Mouse (Mus musculus) limb, embryonic 11.5 days (tissue): ENCODE measurements around the gene Ssna1. TPM values are rescaled to one million over a fixed set of nuclear protein-coding genes. Genes with fewer than 3 reads are reported as not detected.

Experiments
- ATAC-seq: fragments of 200-750 bp; cut with Nextera tagmentation; 2 replicates; pipeline ENCODE4 v1.8.0; 2017; ENCODE audit warnings: low read depth; ENCODE audit not compliant: insufficient number of reproducible peaks, low FRiP score, low TSS enrichment
- DNase-seq: peaks from one replicate; pipeline ENCODE4 v3.0.0-alpha.2; 2015; ENCODE audit warnings: low spot score
- H3K27ac ChIP-seq: fragments of 300-500 bp; sonication (generic); replicated peaks from 2 replicates; pipeline ENCODE4 v1.5.1; 2014; ENCODE audit warnings: low read depth, mild to moderate bottlenecking, low read length
- H3K27me3 ChIP-seq: fragments of 300-500 bp; sonication (generic); 2 replicates; pipeline ENCODE4 v1.6.1; 2014; ENCODE audit warnings: mild to moderate bottlenecking, low read length, mixed read lengths; ENCODE audit not compliant: control insufficient read depth, insufficient read depth
- H3K36me3 ChIP-seq: fragments of 300-500 bp; sonication (generic); 2 replicates; pipeline ENCODE4 v1.6.1; 2014; ENCODE audit warnings: mild to moderate bottlenecking, low read length, moderate library complexity, mixed read lengths; ENCODE audit not compliant: control insufficient read depth, insufficient read depth
- H3K4me1 ChIP-seq: fragments of 300-500 bp; sonication (generic); 2 replicates; pipeline ENCODE4 v1.6.1; 2014; ENCODE audit warnings: low read length, mixed read lengths; ENCODE audit not compliant: control insufficient read depth, insufficient read depth
- H3K4me2 ChIP-seq: fragments of 300-500 bp; sonication (generic); 2 replicates; pipeline ENCODE4 v1.6.1; 2014; ENCODE audit warnings: low read depth, mild to moderate bottlenecking, moderate library complexity; ENCODE audit not compliant: severe bottlenecking
- H3K4me3 ChIP-seq: fragments of 300-500 bp; sonication (generic); 2 replicates; pipeline ENCODE4 v1.5.1; 2014; ENCODE audit warnings: low read depth, low read length
- H3K9ac ChIP-seq: fragments of 300-500 bp; sonication (generic); 2 replicates; pipeline ENCODE4 v1.6.1; 2014; ENCODE audit warnings: mild to moderate bottlenecking, low read length
- H3K9me3 ChIP-seq: fragments of 300-500 bp; sonication (generic); 2 replicates; pipeline ENCODE4 v1.6.1; 2016; ENCODE audit warnings: low read length; ENCODE audit not compliant: control insufficient read depth
- WGBS: fragments of 180-500 bp; shearing (Covaris S2); extraction: QIAGEN DNeasy Blood & Tissue Kit; methylation state at CpG from one replicate; pipeline ENCODE4 v1.1.7; 2014; 5-methylcytosine and 5-hydroxymethylcytosine counted together
- polyA plus RNA-seq: library from polyadenylated mRNA; unstranded; fragments of >200 nt; fragmentation: Nextera tagmentation; extraction: Ambion mirVana; gene quantifications from 2 replicates; pipeline ENCODE4 v1.2.1, GENCODE M21; 2014

Ssna1 gene
- polyA plus RNA-seq, 1 experiment from 2014 or later: 237 TPM

DNA sequence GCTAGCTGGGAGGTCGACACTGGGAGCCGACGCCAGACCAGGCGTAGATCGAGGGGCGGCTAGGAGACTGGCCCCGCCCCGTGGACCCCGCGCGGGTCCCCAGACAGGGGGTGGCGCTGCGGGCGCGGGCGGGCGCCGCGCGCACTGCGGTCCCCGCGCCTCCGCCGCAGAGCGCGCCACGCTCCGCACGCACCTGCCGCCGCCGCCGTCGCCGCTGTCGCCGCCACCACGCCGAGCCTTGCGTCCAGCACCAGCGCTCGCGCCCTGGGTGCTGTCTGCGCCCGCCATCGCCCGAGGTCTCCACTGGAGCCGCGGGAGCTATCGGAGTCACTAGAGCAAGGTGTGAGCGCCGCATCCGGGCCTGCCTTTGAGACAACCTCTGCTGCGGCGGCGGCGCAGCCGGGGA lies 30.1 kb downstream of the Ssna1 start, which contains the start of the genes Rnf208 and Cysrt1:
Rnf208 (plus strand) TSS at position 155 of the 406 bp plus-strand sequence.
Cysrt1 (minus strand) TSS at position 352 of the 406 bp plus-strand sequence.
- ATAC-seq: no peak
- WGBS: under 1% methylated on average over 44 of the region's 59 CpGs
- H3K4me2 ChIP-seq: peak within 1 kb of the TSS; percentile 96
- H3K36me3 ChIP-seq: peaks cover 5% of the 10 kb centered on the region
- peak within 1 kb of the TSS; percentile 40 for H3K9ac ChIP-seq
- H3K4me1 ChIP-seq: peaks cover 11% of the 10 kb centered on the region; the same call in 1 of the 2 replicates
- no peaks in the 10 kb centered on the region for H3K9me3 ChIP-seq
- peak within 1 kb of the TSS; percentile 43 for H3K4me3 ChIP-seq
- peaks cover 29% of the 10 kb centered on the region for H3K27me3 ChIP-seq
- peak; percentile 45 for DNase-seq
- H3K27ac ChIP-seq: no peak within 1 kb of the TSS

- Histone ChIP-seq H3K4me2 (peak overlapping the region; percentile 96), H3K4me3 (peak overlapping the region; percentile 43; the same call in 1 of the 2 replicates), H3K36me3 (peaks cover 3% of the 10 kb centered on the region), H3K27ac (no peak overlapping the region), H3K9me3 (no peaks in the 10 kb centered on the region), H3K27me3 (peaks cover 29% of the 10 kb centered on the region), H3K9ac (no peak overlapping the region), H3K4me1 (peaks cover 11% of the 10 kb centered on the region; the same call in 1 of the 2 replicates)
- 19% methylated on average over 6 of the region's 6 CpGs for WGBS
- ATAC-seq (0 out of 2 replicates have a peak, but pooled peaks have one; percentile 12), DNase-seq (no peak)
These were observed 30.8 kb downstream of the Ssna1 start for GRCm38 (mm10) chr2:25241438-25241775.

DNA sequence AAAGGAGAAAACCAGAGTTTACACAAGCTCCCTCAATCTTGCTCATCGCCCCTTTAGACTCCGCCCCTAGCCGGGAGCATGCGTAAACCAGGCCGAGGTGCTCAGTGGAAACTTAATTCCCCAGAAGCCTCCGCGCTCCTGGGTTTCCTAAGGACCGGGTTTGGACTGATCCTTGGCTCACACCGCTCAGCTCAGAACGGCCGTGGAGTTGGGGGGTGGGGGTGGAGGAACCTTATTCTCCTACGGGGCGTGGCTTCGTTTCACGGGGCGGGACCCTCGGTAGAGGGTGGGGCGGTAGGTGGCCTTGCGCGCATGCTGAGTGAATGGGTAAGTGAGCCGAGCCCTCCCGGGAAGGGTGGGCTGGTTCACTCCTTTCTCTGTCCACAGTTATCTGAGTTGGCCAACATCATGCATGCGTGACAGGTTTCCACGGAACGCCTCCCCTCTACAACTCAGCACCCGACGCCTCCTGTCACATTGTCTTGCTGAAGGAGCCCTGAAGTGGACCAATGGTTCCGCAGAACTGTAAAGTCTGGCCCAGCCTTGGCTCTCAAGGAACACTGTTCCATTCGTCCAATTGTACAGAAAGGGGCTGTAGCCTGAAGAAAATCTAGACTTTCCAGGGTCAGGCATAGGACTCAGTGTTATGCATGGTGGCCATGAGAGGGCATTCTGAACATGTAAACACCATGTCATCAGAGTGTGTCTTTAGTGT lies 31.4 kb downstream of the Ssna1 start:
- Histone ChIP-seq H3K4me1 (peaks cover 11% of the 10 kb centered on the region; the same call in 1 of the 2 replicates), H3K36me3 (peaks cover 3% of the 10 kb centered on the region; the same call in 1 of the 2 replicates), H3K4me3 (peak overlapping the region; percentile 26), H3K9ac (peak overlapping the region; percentile 23), H3K27ac (no peak overlapping the region), H3K4me2 (peak overlapping the region; percentile 96), H3K9me3 (no peaks in the 10 kb centered on the region), H3K27me3 (peaks cover 29% of the 10 kb centered on the region)
- under 1% methylated on average over 29 of the region's 29 CpGs for WGBS
- ATAC-seq (peak; percentile 79), DNase-seq (peak; percentile 79)

DNA sequence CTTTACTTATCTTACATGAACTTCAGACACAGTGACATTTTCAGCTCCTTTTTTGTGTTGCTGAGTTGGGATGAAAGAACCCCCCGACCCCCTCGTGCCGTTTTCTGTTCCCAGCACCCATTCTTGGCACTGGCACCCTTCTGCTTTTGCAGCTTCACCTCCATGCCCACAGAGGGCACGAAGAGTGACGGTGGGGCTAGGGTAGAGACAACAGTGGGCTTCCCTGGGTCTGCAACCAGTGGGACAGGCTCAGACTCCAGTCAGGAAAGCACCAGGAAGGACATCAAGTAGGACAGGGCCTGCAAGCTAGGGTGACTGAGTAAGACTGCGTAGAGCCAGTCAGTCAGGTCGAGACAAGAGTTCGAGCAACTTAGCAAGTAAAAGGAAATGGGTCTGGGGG lies 31.9 kb downstream of the Ssna1 start:
- Histone ChIP-seq H3K27me3 (peaks cover 29% of the 10 kb centered on the region), H3K4me3 (peak overlapping the region; percentile 26), H3K4me1 (peaks cover 11% of the 10 kb centered on the region; the same call in 1 of the 2 replicates), H3K27ac (no peak overlapping the region), H3K9me3 (no peaks in the 10 kb centered on the region), H3K9ac (no peak overlapping the region; the same call in 1 of the 2 replicates), H3K4me2 (peak overlapping the region; percentile 96), H3K36me3 (peaks cover under 1% of the 10 kb centered on the region; the same call in 1 of the 2 replicates)
- DNase-seq: no peak
- WGBS: 52% methylated on average over 8 of the region's 8 CpGs
- no peak for ATAC-seq

- 88% methylated on average over 3 of the region's 3 CpGs for WGBS
- Histone ChIP-seq H3K27ac (no peak overlapping the region), H3K9ac (no peak overlapping the region), H3K27me3 (peaks cover 29% of the 10 kb centered on the region), H3K4me1 (peaks cover 11% of the 10 kb centered on the region; the same call in 1 of the 2 replicates), H3K9me3 (no peaks in the 10 kb centered on the region), H3K4me3 (no peak overlapping the region), H3K4me2 (no peak overlapping the region; the same call in 1 of the 2 replicates), H3K36me3 (no peaks in the 10 kb centered on the region)
- DNase-seq (no peak), ATAC-seq (no peak)
These were observed 32.5 kb downstream of the Ssna1 start for GRCm38 (mm10) chr2:25239766-25240165.

DNA sequence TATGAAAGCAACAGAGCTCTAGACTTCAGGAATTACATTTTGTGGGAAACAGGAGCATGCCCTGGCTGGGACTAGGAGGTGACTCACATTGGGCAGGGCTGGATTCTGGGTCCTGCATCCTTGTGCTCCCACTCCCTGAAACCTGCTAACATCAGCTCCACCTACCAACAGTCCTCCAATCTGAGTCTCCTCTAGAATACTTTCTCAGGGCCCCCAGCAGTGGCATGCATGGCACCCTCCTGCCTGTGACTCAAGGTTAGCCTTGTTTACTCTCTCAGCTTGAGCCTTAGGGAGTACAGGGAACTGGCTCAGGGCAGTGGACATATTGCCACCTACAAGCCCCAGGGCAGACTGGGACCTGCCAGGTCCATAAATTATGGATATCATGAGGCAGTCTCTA lies 34.1 kb downstream of the Ssna1 start:
- Histone ChIP-seq H3K27ac (no peak overlapping the region), H3K4me3 (no peak overlapping the region), H3K9me3 (no peaks in the 10 kb centered on the region), H3K27me3 (peaks cover 23% of the 10 kb centered on the region), H3K4me1 (peaks cover 11% of the 10 kb centered on the region; the same call in 1 of the 2 replicates), H3K9ac (no peak overlapping the region), H3K36me3 (no peaks in the 10 kb centered on the region), H3K4me2 (no peak overlapping the region)
- DNase-seq (no peak), ATAC-seq (no peak)

- H3K4me2 ChIP-seq: no peak overlapping the region
- H3K4me3 ChIP-seq: no peak overlapping the region
- no peaks in the 10 kb centered on the region for H3K36me3 ChIP-seq
- ATAC-seq (no peak), DNase-seq (no peak)
- H3K9ac ChIP-seq: no peak overlapping the region
- H3K27me3 ChIP-seq: peaks cover 18% of the 10 kb centered on the region
- no peaks in the 10 kb centered on the region for H3K9me3 ChIP-seq
- 61% methylated on average over 4 of the region's 4 CpGs for WGBS
- H3K4me1 ChIP-seq: peaks cover 11% of the 10 kb centered on the region; the same call in 1 of the 2 replicates
- H3K27ac ChIP-seq: no peak overlapping the region
These were observed 34.7 kb downstream of the Ssna1 start for GRCm38 (mm10) chr2:25237522-25237921.

DNA sequence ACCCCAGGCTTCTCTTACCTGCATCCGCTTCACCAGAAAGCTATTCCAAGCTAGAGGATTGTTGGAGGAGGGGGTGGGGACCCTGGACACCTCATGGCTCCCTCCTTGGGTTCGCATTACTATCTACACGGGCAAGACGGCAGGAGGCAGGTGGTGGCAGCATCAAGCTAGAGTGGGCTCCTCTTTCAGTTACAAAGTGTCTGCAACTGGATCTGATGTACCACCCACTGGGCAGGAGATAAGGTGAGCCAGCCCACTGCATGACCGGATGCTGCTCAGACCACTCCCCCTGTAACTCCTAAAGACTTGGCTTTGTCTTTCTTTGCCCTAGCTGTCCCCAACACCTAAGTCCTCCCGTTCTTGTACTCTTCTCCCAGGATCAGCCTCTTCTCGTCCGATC lies 35.6 kb downstream of the Ssna1 start, which contains the start of gene Rnf224:
Rnf224 (minus strand) TSS at position 174 of the 400 bp plus-strand sequence.
- Histone ChIP-seq H3K4me1 (peaks cover 8% of the 10 kb centered on the region; the same call in 1 of the 2 replicates), H3K27ac (no peak within 1 kb of the TSS), H3K36me3 (no peaks in the 10 kb centered on the region), H3K9ac (no peak within 1 kb of the TSS), H3K9me3 (no peaks in the 10 kb centered on the region), H3K4me3 (no peak within 1 kb of the TSS), H3K27me3 (peaks cover 10% of the 10 kb centered on the region), H3K4me2 (no peak within 1 kb of the TSS)
- DNase-seq (no peak), ATAC-seq (no peak)
- 34% methylated on average over 8 of the region's 8 CpGs for WGBS
